Mouse (Mus musculus) naive thymus-derived CD4-positive, alpha-beta T cell, adult 2 months (primary cell): Measurements from ENCODE around the gene St6galnac3.
"Not testable (repeated sequence)": the region's sequence is repeated elsewhere in the genome, so short reads cannot be mapped to it uniquely, and the experiment has no call there.

Experiments used
- DNase-seq: peaks from one replicate; pipeline ENCODE4 v3.0.0-alpha.2; 2011; ENCODE audit warnings: low read depth

St6galnac3 gene

GRCm38 (mm10) chr3:153406858-153407257 is 318.1 kb downstream of the St6galnac3 start:
- DNase-seq: no peak

- no peak for DNase-seq
Measured at GRCm38 (mm10) chr3:153406220-153406619, 318.8 kb downstream of the St6galnac3 start.

GRCm38 (mm10) chr3:153405643-153406042 is 319.3 kb downstream of the St6galnac3 start:
- no peak for DNase-seq

- no peak for DNase-seq
Measured at GRCm38 (mm10) chr3:153400259-153400658, 324.7 kb downstream of the St6galnac3 start.

GRCm38 (mm10) chr3:153399574-153399973 is 325.4 kb downstream of the St6galnac3 start:
- no peak for DNase-seq

- no peak for DNase-seq
Measured at GRCm38 (mm10) chr3:153397726-153398125, 327.2 kb downstream of the St6galnac3 start.

- DNase-seq: no peak
Measured at GRCm38 (mm10) chr3:153396375-153397068, 328.5 kb downstream of the St6galnac3 start.

- DNase-seq: no peak
Measured at GRCm38 (mm10) chr3:153395351-153395750, 329.6 kb downstream of the St6galnac3 start.

- no peak for DNase-seq
Measured at GRCm38 (mm10) chr3:153394751-153395150, 330.2 kb downstream of the St6galnac3 start.

- DNase-seq: no peak
Measured at GRCm38 (mm10) chr3:153394224-153394623, 330.8 kb downstream of the St6galnac3 start.

- not testable (repeated sequence) for DNase-seq
Measured at GRCm38 (mm10) chr3:153391451-153391850, 333.5 kb downstream of the St6galnac3 start.

GRCm38 (mm10) chr3:153384651-153385050 is 340.3 kb downstream of the St6galnac3 start:
- DNase-seq: not testable (repeated sequence)

- no peak for DNase-seq
Measured at GRCm38 (mm10) chr3:153383656-153384055, 341.3 kb downstream of the St6galnac3 start.

- DNase-seq: no peak
Measured at GRCm38 (mm10) chr3:153365057-153365755, 359.8 kb downstream of the St6galnac3 start.

- DNase-seq: no peak
Measured at GRCm38 (mm10) chr3:153364366-153364765, 360.6 kb downstream of the St6galnac3 start.

GRCm38 (mm10) chr3:153359966-153360365 is 365.0 kb downstream of the St6galnac3 start:
- no peak for DNase-seq

GRCm38 (mm10) chr3:153356071-153356470 is 368.9 kb downstream of the St6galnac3 start:
- no peak for DNase-seq

- no peak for DNase-seq
Measured at GRCm38 (mm10) chr3:153354988-153355297, 370.0 kb downstream of the St6galnac3 start.

GRCm38 (mm10) chr3:153354186-153354987 is 370.6 kb downstream of the St6galnac3 start:
- DNase-seq: no peak

GRCm38 (mm10) chr3:153353313-153354103 is 371.5 kb downstream of the St6galnac3 start:
- no peak for DNase-seq

- no peak for DNase-seq
Measured at GRCm38 (mm10) chr3:153349981-153350380, 375.0 kb downstream of the St6galnac3 start.
